14 mouse cellular contexts compared by ENCODE assay signal in genomic region chr1:34093652-34094051, GRCm38 (mm10).
DNase-seq lines count a peak whose midpoint lies in the region; ATAC-seq and TF ChIP-seq lines count a peak whose summit lies in the region.
"Had no signal": no experiment of that assay in that cellular context is flagged by ENCODE, and none has a peak within 500 bp of the region (broad histone marks: within the 10 kb centered on the region; RNA-seq: fewer than 3 reads in every experiment).

No protein-coding gene starts in this region.

- H3K9me3 ChIP-seq in stomach, postnatal 0 days (ENCODE audit: control insufficient read depth, low read length), result no peaks in the 10 kb centered on the region
- H3K9me3 ChIP-seq: embryonic facial prominence, embryonic 12.5 days; midbrain, embryonic 12.5 days had no signal

- H3K27me3 ChIP-seq in kidney, adult 2 months (replicated peaks; ENCODE audit: control insufficient read depth, insufficient read depth, low read length), result no peaks in the 10 kb centered on the region
- no peaks in the 10 kb centered on the region for H3K27me3 ChIP-seq in stomach, postnatal 0 days (ENCODE audit: control insufficient read depth, insufficient read depth, low read length)
- H3K27me3 ChIP-seq: embryonic facial prominence, embryonic 12.5 days; midbrain, embryonic 12.5 days had no signal

- peak; percentile 24 for TF ChIP-seq CTCF in kidney, adult 2 months (conservative IDR thresholded peaks at IDR 0.05; ENCODE audit: insufficient read depth, insufficient read length, low read depth, low read length)
- peak; percentile 41 for TF ChIP-seq CTCF in stomach, postnatal 0 days (IDR thresholded peaks at IDR 0.05; ENCODE audit: low read depth)

- no peak overlapping the region for H3K4me3 ChIP-seq in kidney, adult 2 months (ENCODE audit: insufficient read depth, low read depth, low read length)
- no peak overlapping the region for H3K4me3 ChIP-seq in stomach, postnatal 0 days (ENCODE audit: low read depth, low read length)
- H3K4me3 ChIP-seq: embryonic facial prominence, embryonic 12.5 days; midbrain, embryonic 12.5 days had no signal

- no peak overlapping the region for H3K9ac ChIP-seq in stomach, postnatal 0 days (ENCODE audit: low read length)
- H3K9ac ChIP-seq: embryonic facial prominence, embryonic 12.5 days; midbrain, embryonic 12.5 days had no signal

- ATAC-seq in stomach, postnatal 0 days (ENCODE audit: low FRiP score, low TSS enrichment), result no peak

- no peaks in the 10 kb centered on the region for H3K36me3 ChIP-seq in kidney, adult 2 months (ENCODE audit: control insufficient read depth, insufficient read depth, low read length)
- H3K36me3 ChIP-seq in stomach, postnatal 0 days (ENCODE audit: control insufficient read depth, insufficient read depth, low read length), result no peaks in the 10 kb centered on the region
- H3K36me3 ChIP-seq: embryonic facial prominence, embryonic 12.5 days had no signal

- no peak for TF ChIP-seq EP300 in stomach, postnatal 0 days (optimal IDR thresholded peaks at IDR 0.05)

- no peak for DNase-seq in kidney, adult 2 months
- DNase-seq in kidney, adult 18-20 months, result no peak
- DNase-seq in thymus, postnatal 4 days, result peak; percentile 19
- DNase-seq in thymus, postnatal 36 days, result no peak
- peak; percentile 81 for DNase-seq in R1 (ENCODE audit: low read depth, low spot score)
- no peak for DNase-seq in stomach, postnatal 0 days (ENCODE audit: low spot score)
- DNase-seq in ovary, postnatal 36 days (ENCODE audit: low spot score), result no peak
- no peak for DNase-seq in kidney, postnatal 4 days
- DNase-seq: adrenal gland, adult 2 months; heart, postnatal 4 days; lung, postnatal 10 days; thymus, postnatal 25 days had no signal

- 91% methylated on average over 7 of the region's 7 CpGs for WGBS in kidney, adult 2 months
- WGBS in stomach, postnatal 0 days, result 93% methylated on average over 7 of the region's 7 CpGs

- H3K4me1 ChIP-seq in kidney, adult 2 months (ENCODE audit: control insufficient read depth, insufficient read depth, low read length), result no peaks in the 10 kb centered on the region
- no peaks in the 10 kb centered on the region for H3K4me1 ChIP-seq in stomach, postnatal 0 days (replicated peaks; ENCODE audit: control insufficient read depth, insufficient read depth)
- H3K4me1 ChIP-seq: embryonic facial prominence, embryonic 12.5 days had no signal

- TF ChIP-seq POLR2A in kidney, adult 2 months (IDR thresholded peaks at IDR 0.05; ENCODE audit: low read depth, low read length), result no peak

- H3K4me2 ChIP-seq in stomach, postnatal 0 days (replicated peaks; ENCODE audit: low read depth), result no peak overlapping the region
- H3K4me2 ChIP-seq: embryonic facial prominence, embryonic 12.5 days; midbrain, embryonic 12.5 days had no signal

- H3K27ac ChIP-seq in kidney, adult 2 months (ENCODE audit: insufficient read depth, low read depth, low read length), result no peak overlapping the region
- no peak overlapping the region for H3K27ac ChIP-seq in stomach, postnatal 0 days (replicated peaks)
- H3K27ac ChIP-seq: embryonic facial prominence, embryonic 12.5 days; midbrain, embryonic 12.5 days had no signal

Comparison
In these comparisons a context has a peak if more than half of its experiments do, and no peak if none do; other contexts are left out.
1. DNase-seq: peak in thymus, postnatal 4 days (single experiment) and R1 (single experiment); none in kidney, adult 2 months (single experiment), kidney, adult 18-20 months (single experiment), thymus, postnatal 36 days (0 of 2), stomach, postnatal 0 days (single experiment), ovary, postnatal 36 days (single experiment) and kidney, postnatal 4 days (0 of 2).